Mouse (Mus musculus): ENCODE results near the gene Traf6.

DNA sequence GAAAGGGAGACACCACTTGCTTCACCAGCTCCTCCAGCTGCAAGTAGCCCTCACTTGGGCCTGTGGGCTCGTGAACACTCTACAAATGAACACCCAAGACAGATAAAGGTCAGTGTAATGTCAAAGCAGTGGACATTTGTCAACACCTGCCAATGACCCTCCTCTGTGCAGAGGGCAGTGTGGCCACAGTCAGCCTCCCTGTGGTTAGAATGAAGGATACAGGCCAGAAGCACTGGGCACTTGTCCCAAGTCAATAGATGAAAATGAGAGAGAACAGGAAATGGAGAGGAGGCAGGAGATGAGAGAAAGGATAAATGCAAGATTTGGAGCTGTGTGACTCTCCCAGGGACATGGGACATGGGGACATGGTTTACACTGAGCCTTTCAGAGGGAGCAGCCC lies 51.2 kb downstream of the Traf6 start:
- TF ChIP-seq CTCF (IDR thresholded peaks at IDR 0.05; ENCODE audit: low read depth) (no peak), EP300 (IDR thresholded peaks at IDR 0.05; ENCODE audit: low read depth) (no peak)

Measured in liver, embryonic 14.5 days (tissue).